Mouse (Mus musculus) thymus, postnatal 0 days (tissue): ENCODE measurements around the gene Slc9a9. TPM values are rescaled to one million over a fixed set of nuclear protein-coding genes. Genes with fewer than 3 reads are reported as not detected.

ENCODE experiments used
- microRNA-seq: library from miRNA; unstranded; fragments of <30 nt; microRNA quantifications from one replicate; pipeline ENCODE4, GENCODE M21; 2016; ENCODE audit warnings: borderline number of aligned reads
- polyA plus RNA-seq: library from polyadenylated mRNA; unstranded; fragments of >200 nt; fragmentation: Nextera tagmentation; extraction: Ambion mirVana; gene quantifications from 2 replicates; pipeline ENCODE4 v1.2.1, GENCODE M21; 2015

Gene Slc9a9
- polyA plus RNA-seq, 1 experiment from 2014 or later: 40.5 TPM

Small RNA genes within 50 kb of the gene (microRNA-seq; reads per million reads assigned to microRNA genes)
- 6.2 reads per million, percentile 10 among the genes with 10 or more reads in this experiment for gene Mir7656

Other genes with a start within 250 kb of the Slc9a9 start
- gene 1190002N15Rik, start 131.8 kb upstream of the Slc9a9 start, polyA plus RNA-seq: 15.8 and 16.8 TPM in 2 replicates